9 mouse cellular contexts compared by ENCODE assay signal in genomic region chrX:13851285-13851684, GRCm38 (mm10). TPM values are rescaled to one million over a fixed set of nuclear protein-coding genes. Genes with fewer than 3 reads are reported as not detected.
DNase-seq lines count a peak whose midpoint lies in the region; ATAC-seq and TF ChIP-seq lines count a peak whose summit lies in the region.
"Had no signal": no experiment of that assay in that cellular context is flagged by ENCODE, and none has a peak within 500 bp of the region (broad histone marks: within the 10 kb centered on the region; RNA-seq: fewer than 3 reads in every experiment).

TSS of gene Cask (minus strand) at chrX:13851367.

- H3K9ac ChIP-seq in midbrain, embryonic 14.5 days (replicated peaks; ENCODE audit: low read length): no peak within 1 kb of the TSS

- H3K9me3 ChIP-seq in midbrain, embryonic 14.5 days (ENCODE audit: control insufficient read depth, low read length): no peaks in the 10 kb centered on the region

- no peaks in the 10 kb centered on the region for H3K27me3 ChIP-seq in kidney, adult 2 months (replicated peaks; ENCODE audit: control insufficient read depth, insufficient read depth, low read length)
- H3K27me3 ChIP-seq in midbrain, embryonic 14.5 days (ENCODE audit: control insufficient read depth, insufficient read depth, low read length): no peaks in the 10 kb centered on the region

- intact Hi-C loops in left cerebral cortex, postnatal 25 days (cut with DNase I): no loop called here

- H3K36me3 ChIP-seq in kidney, adult 2 months (ENCODE audit: control insufficient read depth, insufficient read depth, low read length): no peaks in the 10 kb centered on the region
- H3K36me3 ChIP-seq in midbrain, embryonic 14.5 days (ENCODE audit: control insufficient read depth, insufficient read depth, low read length): no peaks in the 10 kb centered on the region
- H3K36me3 ChIP-seq: G1E had no signal

- no peak for TF ChIP-seq POLR2A in kidney, adult 2 months (IDR thresholded peaks at IDR 0.05; ENCODE audit: low read depth, low read length)

- H3K4me1 ChIP-seq in kidney, adult 2 months (ENCODE audit: control insufficient read depth, insufficient read depth, low read length): no peaks in the 10 kb centered on the region
- H3K4me1 ChIP-seq in midbrain, embryonic 14.5 days (ENCODE audit: control insufficient read depth, insufficient read depth, low read length): no peaks in the 10 kb centered on the region

- no peak within 1 kb of the TSS for H3K27ac ChIP-seq in kidney, adult 2 months (ENCODE audit: insufficient read depth, low read depth, low read length)
- H3K27ac ChIP-seq in midbrain, embryonic 14.5 days (replicated peaks; ENCODE audit: low read depth, low read length): no peak within 1 kb of the TSS

- WGBS in kidney, adult 2 months: 44% methylated on average over 4 of the region's 4 CpGs
- 62% methylated on average over 4 of the region's 4 CpGs for WGBS in midbrain, embryonic 14.5 days

- no peak within 1 kb of the TSS for H3K4me3 ChIP-seq in kidney, adult 2 months (ENCODE audit: insufficient read depth, low read depth, low read length)
- no peak within 1 kb of the TSS for H3K4me3 ChIP-seq in midbrain, embryonic 14.5 days (replicated peaks; ENCODE audit: low read depth, low read length)

- no peak within 1 kb of the TSS for H3K4me2 ChIP-seq in midbrain, embryonic 14.5 days (ENCODE audit: low read length)

- peak; percentile 77 for ATAC-seq in granulocyte monocyte progenitor cell, adult 5-6 weeks (replicated peaks; ENCODE audit: poor library complexity, severe bottlenecking)
- no peak for ATAC-seq in midbrain, embryonic 14.5 days (ENCODE audit: low FRiP score, low TSS enrichment)

- peak; percentile 6 for DNase-seq in kidney, adult 2 months
- no peak for DNase-seq in kidney, postnatal 10 days
- no peak for DNase-seq in adrenal gland, postnatal 4 days (ENCODE audit: low spot score in 2 of 2)
- no peak for DNase-seq in left cerebral cortex, postnatal 25 days (ENCODE audit: low spot score in 2 of 2)
- no peak for DNase-seq in midbrain, embryonic 14.5 days
- no peak for DNase-seq in ovary, postnatal 10 days (ENCODE audit: low spot score)
- no peak for DNase-seq in cerebellum, postnatal 10 days

- no peak for TF ChIP-seq CTCF in kidney, adult 2 months (conservative IDR thresholded peaks at IDR 0.05; ENCODE audit: insufficient read depth, insufficient read length, low read depth, low read length)

RNA-seq across cellular contexts. Expression of gene Cask, which starts in this region (rescaled TPM):
- 4.9 and 5.7 TPM in 2 replicates for polyA plus RNA-seq in kidney, adult 2 months (2012; rRNA removed)
- total RNA-seq in adrenal gland, postnatal 4 days (2021): 10 to 100 TPM; 47.6 to 48.8 TPM
- 13.9 and 30.8 TPM in 2 replicates for total RNA-seq in granulocyte monocyte progenitor cell, adult 5-6 weeks (2014; fragmentation: Nextera tagmentation)
- 17.5 and 33.1 TPM in 2 replicates for total RNA-seq in granulocyte monocyte progenitor cell, adult 5-6 weeks (2017)
- 100 to 1,000 TPM; 123 to 128 TPM for total RNA-seq in left cerebral cortex, postnatal 25 days (2021)
- 64.0 and 65.5 TPM in 2 replicates for polyA plus RNA-seq in midbrain, embryonic 14.5 days (2014; fragmentation: Nextera tagmentation; extraction: Ambion mirVana)
- polyA plus RNA-seq: G1E had no signal
